In genomic region chr13:101253698-101254468, GRCm38 (mm10) we compare ENCODE assay signal across 26 mouse cellular contexts.
DNase-seq lines count a peak whose midpoint lies in the region; ATAC-seq and TF ChIP-seq lines count a peak whose summit lies in the region.
"Had no signal": no experiment of that assay in that cellular context is flagged by ENCODE, and none has a peak within 500 bp of the region (broad histone marks: within the 10 kb centered on the region; RNA-seq: fewer than 3 reads in every experiment).

No protein-coding gene starts in this region.

- TF ChIP-seq POLR2A in kidney, adult 2 months (IDR thresholded peaks at IDR 0.05; ENCODE audit: low read depth, low read length): no peak

- H3K9ac ChIP-seq in kidney, postnatal 0 days (ENCODE audit: low read depth, low read length): no peak overlapping the region
- no peak overlapping the region for H3K9ac ChIP-seq in stomach, postnatal 0 days (ENCODE audit: low read length)
- H3K9ac ChIP-seq: embryonic facial prominence, embryonic 12.5 days; heart, embryonic 15.5 days; limb, embryonic 13.5 days; midbrain, embryonic 13.5 days; neural tube, embryonic 13.5 days had no signal

- peak; percentile 61; the same call in 1 of the 2 replicates for ATAC-seq in frontal cortex, adult (ENCODE audit: low TSS enrichment)
- ATAC-seq in kidney, postnatal 0 days (replicated peaks; ENCODE audit: low FRiP score, low read depth): no peak
- ATAC-seq in stomach, postnatal 0 days (ENCODE audit: low FRiP score, low TSS enrichment): no peak
- ATAC-seq: activated CD4-positive, CD25-positive, alpha-beta regulatory T cell, adult 4 months; forebrain, embryonic 14.5 days; hindbrain, postnatal 0 days; intestine, embryonic 16.5 days; midbrain, embryonic 13.5 days had no signal

- no peak overlapping the region for H3K4me3 ChIP-seq in kidney, postnatal 0 days (replicated peaks; ENCODE audit: low read depth, low read length)
- H3K4me3 ChIP-seq in kidney, adult 2 months (ENCODE audit: insufficient read depth, low read depth, low read length): no peak overlapping the region
- no peak overlapping the region for H3K4me3 ChIP-seq in stomach, postnatal 0 days (ENCODE audit: low read depth, low read length)
- H3K4me3 ChIP-seq: embryonic facial prominence, embryonic 12.5 days; heart, embryonic 15.5 days; limb, embryonic 13.5 days; megakaryocyte, embryonic 14.5 days; midbrain, embryonic 13.5 days; neural tube, embryonic 13.5 days had no signal

- H3K9me3 ChIP-seq in kidney, postnatal 0 days (replicated peaks; ENCODE audit: low read length): no peaks in the 10 kb centered on the region
- no peaks in the 10 kb centered on the region for H3K9me3 ChIP-seq in stomach, postnatal 0 days (ENCODE audit: control insufficient read depth, low read length)
- H3K9me3 ChIP-seq: embryonic facial prominence, embryonic 12.5 days; heart, embryonic 15.5 days; limb, embryonic 13.5 days; megakaryocyte, embryonic 14.5 days; midbrain, embryonic 13.5 days; neural tube, embryonic 13.5 days had no signal

- 53% methylated on average over 5 of the region's 5 CpGs for WGBS in kidney, postnatal 0 days
- 62% methylated on average over 5 of the region's 5 CpGs for WGBS in kidney, adult 2 months
- 49% methylated on average over 5 of the region's 5 CpGs for whole genome bisulfite sequencing in stomach, postnatal 0 days

- H3K4me1 ChIP-seq in kidney, postnatal 0 days (replicated peaks; ENCODE audit: insufficient read depth, low read length): no peaks in the 10 kb centered on the region
- H3K4me1 ChIP-seq in kidney, adult 2 months (ENCODE audit: control insufficient read depth, insufficient read depth, low read length): no peaks in the 10 kb centered on the region
- no peaks in the 10 kb centered on the region for H3K4me1 ChIP-seq in stomach, postnatal 0 days (replicated peaks; ENCODE audit: control insufficient read depth, insufficient read depth)
- H3K4me1 ChIP-seq: embryonic facial prominence, embryonic 12.5 days; heart, embryonic 15.5 days; limb, embryonic 13.5 days; midbrain, embryonic 13.5 days; neural tube, embryonic 13.5 days had no signal

- no peak for TF ChIP-seq CTCF in kidney, postnatal 0 days (IDR thresholded peaks at IDR 0.05; ENCODE audit: low read depth)
- no peak for TF ChIP-seq CTCF in kidney, adult 2 months (conservative IDR thresholded peaks at IDR 0.05; ENCODE audit: insufficient read depth, insufficient read length, low read depth, low read length)
- no peak for TF ChIP-seq CTCF in stomach, postnatal 0 days (IDR thresholded peaks at IDR 0.05; ENCODE audit: low read depth)

- DNase-seq in frontal cortex, postnatal 25 days (ENCODE audit: low spot score in 2 of 2): no peak
- DNase-seq in kidney, postnatal 0 days (ENCODE audit: low spot score): peak; percentile 18
- no peak for DNase-seq in kidney, adult 2 months
- DNase-seq in adrenal gland, postnatal 14 days: peak; percentile 38
- peak; percentile 17 for DNase-seq in embryo, embryonic 11 days
- no peak for DNase-seq in stomach, postnatal 0 days (ENCODE audit: low spot score)
- no peak for DNase-seq in left cerebral cortex, adult 8-10 months (ENCODE audit: low spot score in 2 of 2)
- DNase-seq: cerebellum, adult 18-20 months; cerebellum, postnatal 10 days; gastrocnemius, postnatal 10 days; kidney, postnatal 10 days; lung, postnatal 4 days; thymus, postnatal 14 days had no signal

- no peak for TF ChIP-seq EP300 in stomach, postnatal 0 days (optimal IDR thresholded peaks at IDR 0.05)

- no peaks in the 10 kb centered on the region for H3K27me3 ChIP-seq in kidney, postnatal 0 days (ENCODE audit: insufficient read depth, low read length)
- no peaks in the 10 kb centered on the region for H3K27me3 ChIP-seq in kidney, adult 2 months (replicated peaks; ENCODE audit: control insufficient read depth, insufficient read depth, low read length)
- H3K27me3 ChIP-seq in stomach, postnatal 0 days (ENCODE audit: control insufficient read depth, insufficient read depth, low read length): no peaks in the 10 kb centered on the region
- H3K27me3 ChIP-seq: CH12.LX; embryonic facial prominence, embryonic 12.5 days; heart, embryonic 15.5 days; limb, embryonic 13.5 days; midbrain, embryonic 13.5 days; neural tube, embryonic 13.5 days had no signal

- no peak overlapping the region for H3K27ac ChIP-seq in kidney, postnatal 0 days
- no peak overlapping the region for H3K27ac ChIP-seq in kidney, adult 2 months (ENCODE audit: insufficient read depth, low read depth, low read length)
- H3K27ac ChIP-seq in stomach, postnatal 0 days (replicated peaks): no peak overlapping the region
- H3K27ac ChIP-seq: embryonic facial prominence, embryonic 12.5 days; heart, embryonic 15.5 days; hindbrain, postnatal 0 days; limb, embryonic 13.5 days; midbrain, embryonic 13.5 days; neural tube, embryonic 13.5 days had no signal

- no peak overlapping the region for H3K4me2 ChIP-seq in kidney, postnatal 0 days (ENCODE audit: low read length)
- H3K4me2 ChIP-seq in stomach, postnatal 0 days (replicated peaks; ENCODE audit: low read depth): no peak overlapping the region
- H3K4me2 ChIP-seq: embryonic facial prominence, embryonic 12.5 days; heart, embryonic 15.5 days; limb, embryonic 13.5 days; liver, embryonic 11.5 days; midbrain, embryonic 13.5 days; neural tube, embryonic 13.5 days had no signal

- no peaks in the 10 kb centered on the region for H3K36me3 ChIP-seq in kidney, postnatal 0 days (ENCODE audit: insufficient read depth, low read length)
- H3K36me3 ChIP-seq in kidney, adult 2 months (ENCODE audit: control insufficient read depth, insufficient read depth, low read length): no peaks in the 10 kb centered on the region
- no peaks in the 10 kb centered on the region for H3K36me3 ChIP-seq in stomach, postnatal 0 days (ENCODE audit: control insufficient read depth, insufficient read depth, low read length)
- H3K36me3 ChIP-seq: embryonic facial prominence, embryonic 12.5 days; heart, embryonic 15.5 days; limb, embryonic 13.5 days; midbrain, embryonic 13.5 days; neural tube, embryonic 13.5 days had no signal

Comparison
In these comparisons a context has a peak if more than half of its experiments do, and no peak if none do; other contexts are left out.
1. DNase-seq: peak in kidney, postnatal 0 days (single experiment), adrenal gland, postnatal 14 days (single experiment) and embryo, embryonic 11 days (single experiment); none in frontal cortex, postnatal 25 days (0 of 2), kidney, adult 2 months (single experiment), stomach, postnatal 0 days (single experiment) and left cerebral cortex, adult 8-10 months (0 of 2).